Mouse (Mus musculus): ENCODE measurements around the gene Olfr769. TPM values are rescaled to one million over a fixed set of nuclear protein-coding genes. Genes with fewer than 3 reads are reported as not detected.

The Olfr769 gene
- not detected in 2 replicates for total RNA-seq (2012; rRNA removed)
- not detected in 2 replicates for total RNA-seq (2014; rRNA removed)
- not detected in 2 replicates for polyA plus RNA-seq (2012; ENCODE audit: insufficient read length, low read depth)

DNA sequence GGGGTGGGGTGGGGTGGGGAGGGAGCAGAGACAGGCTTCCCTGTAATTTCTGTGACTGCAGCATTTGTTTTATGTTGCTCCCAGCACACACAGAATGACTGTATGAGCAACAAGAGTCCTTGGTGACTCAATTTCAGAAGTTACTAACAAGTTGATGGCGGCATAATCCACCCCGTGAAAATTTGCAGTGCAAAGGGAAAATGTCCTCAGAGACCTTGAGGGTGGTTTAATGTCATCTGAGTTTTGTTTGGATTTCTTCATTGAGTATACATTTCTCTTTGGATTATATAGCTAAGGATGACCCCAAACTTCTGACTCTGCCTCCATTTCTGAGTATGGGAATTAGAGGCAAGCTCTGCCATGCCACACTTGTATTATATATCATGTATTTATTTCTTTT, at the start of gene Olfr769:
Olfr769 (minus strand) TSS at position 101 of the 400 bp plus-strand sequence.
- Histone ChIP-seq H3K27me3 (replicated peaks) (no peaks in the 10 kb centered on the region), H3K9me3 (replicated peaks; ENCODE audit: low read length) (no peaks in the 10 kb centered on the region), H3K4me3 (replicated peaks in 1 of 3; ENCODE audit: low read depth in 2 of 3, low read length in 2 of 3, poor library complexity in 1 of 3) (no peak within 1 kb of the TSS), H3K79me2 (replicated peaks; ENCODE audit: control insufficient read depth, extremely low read depth, insufficient read depth, poor library complexity, severe bottlenecking) (no peaks in the 10 kb centered on the region), H3K27ac (ENCODE audit: insufficient read depth, low read depth) (no peak within 1 kb of the TSS), H3K4me2 (ENCODE audit: insufficient read depth, low read depth, poor library complexity, severe bottlenecking) (no peak within 1 kb of the TSS), H3K9ac (ENCODE audit: insufficient read depth, low read depth) (no peak within 1 kb of the TSS), H3K4me1 (ENCODE audit: control insufficient read depth in 1 of 2, insufficient read depth in 2 of 2) (no peaks in the 10 kb centered on the region), H3K36me3 (replicated peaks in 1 of 2; ENCODE audit: control insufficient read depth in 1 of 2, insufficient read depth in 1 of 2, low read length in 1 of 2) (no peaks in the 10 kb centered on the region)
- dilution Hi-C loops (cut with MboI; ENCODE audit: extremely low pct_ligation_motif_present, extremely low pct_unique_long_range_greater_than_20kb, low sequenced_read_pairs) (no loop called here), in situ Hi-C loops (cut with MboI; ENCODE audit: low pct_ligation_motif_present, low pct_unique_long_range_greater_than_20kb, low sequenced_read_pairs) (no loop called here)
- no peak for TF ChIP-seq CTCF (conservative IDR thresholded peaks at IDR 0.05 in 1 of 2, IDR thresholded peaks at IDR 0.05 in 1 of 2; ENCODE audit: low read depth in 2 of 2, low read length in 2 of 2)
- no peak for TF ChIP-seq NELFE (IDR thresholded peaks at IDR 0.05; ENCODE audit: low read depth, low read length)
- no peak for TF ChIP-seq ZC3H11A (IDR thresholded peaks at IDR 0.05; ENCODE audit: low read depth, low read length)
- TF ChIP-seq MXI1 (IDR thresholded peaks at IDR 0.05; ENCODE audit: low read depth, low read length) = no peak
- TF ChIP-seq MYC (IDR thresholded peaks at IDR 0.05; ENCODE audit: low read depth, low read length) = no peak
- no peak for TF ChIP-seq SMC3 (IDR thresholded peaks at IDR 0.05; ENCODE audit: low read depth, low read length)
- TF ChIP-seq USF2 (conservative IDR thresholded peaks at IDR 0.05; ENCODE audit: low read depth, low read length) = no peak
- TF ChIP-seq MAFK (IDR thresholded peaks at IDR 0.05; ENCODE audit: insufficient replicate concordance, low read length) = no peak
- no peak for TF ChIP-seq POLR2AphosphoS2 (IDR thresholded peaks at IDR 0.05; ENCODE audit: low read depth, low read length)
- TF ChIP-seq ELF1 (IDR thresholded peaks at IDR 0.05; ENCODE audit: low read depth, low read length) = no peak
- TF ChIP-seq SIN3A (IDR thresholded peaks at IDR 0.05; ENCODE audit: low read length) = no peak
- no peak for TF ChIP-seq JUN (IDR thresholded peaks at IDR 0.05; ENCODE audit: insufficient read depth, low read depth, low read length)
- no peak for DNase-seq (ENCODE audit: extremely low read depth)

DNA sequence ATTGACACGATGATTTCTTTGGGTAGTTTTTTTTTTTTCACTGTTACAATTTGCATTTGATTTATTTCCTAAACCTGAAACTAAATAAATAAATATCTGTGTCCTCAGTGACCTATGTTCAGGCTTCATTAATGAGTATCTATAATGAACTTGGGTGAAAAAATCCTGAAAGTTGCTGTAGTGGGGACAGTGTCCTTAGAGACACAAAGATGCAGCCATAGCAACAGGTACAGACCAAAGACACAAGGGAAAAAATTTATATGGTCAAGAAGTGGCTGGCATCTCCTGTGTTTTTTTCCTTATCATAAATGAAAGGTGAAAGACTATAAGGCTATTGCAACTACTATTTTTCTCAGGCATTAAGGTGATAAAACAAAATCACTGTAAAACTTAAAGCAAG, 47.0 kb upstream of the Olfr769 start, which contains the start of gene Olfr771:
Olfr771 (minus strand) TSS at position 101 of the 400 bp plus-strand sequence.
- dilution Hi-C loops (cut with MboI; ENCODE audit: extremely low pct_ligation_motif_present, extremely low pct_unique_long_range_greater_than_20kb, low sequenced_read_pairs) = no loop called here
- Histone ChIP-seq H3K4me2 (ENCODE audit: insufficient read depth, low read depth, poor library complexity, severe bottlenecking) (no peak within 1 kb of the TSS), H3K4me1 (ENCODE audit: control insufficient read depth in 1 of 2, insufficient read depth in 2 of 2) (no peaks in the 10 kb centered on the region), H3K9ac (ENCODE audit: insufficient read depth, low read depth) (no peak within 1 kb of the TSS), H3K27ac (ENCODE audit: insufficient read depth, low read depth) (no peak within 1 kb of the TSS), H3K79me2 (replicated peaks; ENCODE audit: control insufficient read depth, extremely low read depth, insufficient read depth, poor library complexity, severe bottlenecking) (no peaks in the 10 kb centered on the region), H3K27me3 (replicated peaks) (no peaks in the 10 kb centered on the region), H3K4me3 (replicated peaks in 1 of 3; ENCODE audit: low read depth in 2 of 3, low read length in 2 of 3, poor library complexity in 1 of 3) (no peak within 1 kb of the TSS), H3K9me3 (replicated peaks; ENCODE audit: low read length) (no peaks in the 10 kb centered on the region), H3K36me3 (replicated peaks in 1 of 2; ENCODE audit: control insufficient read depth in 1 of 2, insufficient read depth in 1 of 2, low read length in 1 of 2) (no peaks in the 10 kb centered on the region)
- in situ Hi-C loops (cut with MboI; ENCODE audit: low pct_ligation_motif_present, low pct_unique_long_range_greater_than_20kb, low sequenced_read_pairs) = no loop called here
- no peak for TF ChIP-seq TCF12 (IDR thresholded peaks at IDR 0.05; ENCODE audit: low read depth, low read length)
- TF ChIP-seq ELF1 (IDR thresholded peaks at IDR 0.05; ENCODE audit: low read depth, low read length) = no peak
- TF ChIP-seq MXI1 (IDR thresholded peaks at IDR 0.05; ENCODE audit: low read depth, low read length) = no peak
- TF ChIP-seq MAZ (IDR thresholded peaks at IDR 0.05; ENCODE audit: low read depth, low read length) = no peak
- no peak for TF ChIP-seq UBTF (IDR thresholded peaks at IDR 0.05; ENCODE audit: low read depth, low read length)
- no peak for TF ChIP-seq CHD1 (IDR thresholded peaks at IDR 0.05; ENCODE audit: low read depth, low read length)
- TF ChIP-seq USF2 (conservative IDR thresholded peaks at IDR 0.05; ENCODE audit: low read depth, low read length) = no peak
- TF ChIP-seq MEF2A (IDR thresholded peaks at IDR 0.05; ENCODE audit: borderline replicate concordance, low read depth, low read length) = no peak
- no peak for DNase-seq (ENCODE audit: extremely low read depth)

Data from CH12.LX (cell line).